Mouse (Mus musculus) lung, postnatal 0 days (tissue): ENCODE measurements around the gene Armc12. TPM values are rescaled to one million over a fixed set of nuclear protein-coding genes. Genes with fewer than 3 reads are reported as not detected.

Source experiments
- ATAC-seq: fragments of 200-750 bp; cut with Nextera tagmentation; 2 replicates; pipeline ENCODE4 v1.8.0; 2017; ENCODE audit warnings: moderate library complexity
- DNase-seq: peaks from one replicate; pipeline ENCODE4 v3.0.0-alpha.2; 2016; ENCODE audit warnings: low spot score
- H3K27ac ChIP-seq: fragments of 300-500 bp; sonication (generic); 2 replicates; pipeline ENCODE4 v1.5.1; 2014; ENCODE audit warnings: antibody characterized with exemption, mild to moderate bottlenecking, low read length, mixed read lengths
- H3K27me3 ChIP-seq: fragments of 300-500 bp; sonication (generic); replicated peaks from 2 replicates; pipeline ENCODE4 v1.6.1; 2014; ENCODE audit warnings: low read length, mixed read lengths; ENCODE audit not compliant: insufficient read depth
- H3K36me3 ChIP-seq: fragments of 300-500 bp; sonication (generic); 2 replicates; pipeline ENCODE4 v1.6.1; 2014; ENCODE audit warnings: low read length, mixed read lengths; ENCODE audit not compliant: insufficient read depth
- H3K4me1 ChIP-seq: fragments of 300-500 bp; sonication (generic); 2 replicates; pipeline ENCODE4 v1.6.1; 2014; ENCODE audit warnings: antibody characterized with exemption, low read depth, low read length, mixed read lengths; ENCODE audit not compliant: insufficient read depth
- H3K4me2 ChIP-seq: fragments of 300-500 bp; sonication (generic); replicated peaks from 2 replicates; pipeline ENCODE4 v1.6.1; 2014; ENCODE audit warnings: low read depth, mild to moderate bottlenecking, low read length, moderate library complexity, mixed read lengths
- H3K4me3 ChIP-seq: fragments of 300-500 bp; sonication (generic); 2 replicates; pipeline ENCODE4 v1.5.1; 2014; ENCODE audit warnings: low read depth, low read length
- H3K9ac ChIP-seq: fragments of 300-500 bp; sonication (generic); replicated peaks from 2 replicates; pipeline ENCODE4 v1.6.1; 2014; ENCODE audit warnings: low read depth, mild to moderate bottlenecking
- H3K9me3 ChIP-seq: fragments of 300-500 bp; sonication (generic); 2 replicates; pipeline ENCODE4 v1.6.1; 2016; ENCODE audit warnings: low read length, mixed read lengths
- CTCF ChIP-seq: IDR thresholded peaks from 2 replicates; pipeline ENCODE4 v1.5.1; 2016; ENCODE audit warnings: antibody characterized with exemption, mild to moderate bottlenecking
- EP300 ChIP-seq: IDR thresholded peaks from 2 replicates; pipeline ENCODE4 v1.6.1; 2016; ENCODE audit warnings: antibody characterized with exemption, mild to moderate bottlenecking, control low read depth
- WGBS: fragments of 180-500 bp; shearing (Covaris S2); extraction: QIAGEN DNeasy Blood & Tissue Kit; methylation state at CpG from one replicate; pipeline ENCODE4 v1.1.7; 2014; 5-methylcytosine and 5-hydroxymethylcytosine counted together
- microRNA-seq: library from miRNA; unstranded; fragments of <30 nt; microRNA quantifications from one replicate; pipeline ENCODE4, GENCODE M21; 2016
- polyA plus RNA-seq: library from polyadenylated mRNA; unstranded; fragments of >200 nt; fragmentation: Nextera tagmentation; extraction: Ambion mirVana; gene quantifications from 2 replicates; pipeline ENCODE4 v1.2.1, GENCODE M21; 2015

Armc12 gene
- polyA plus RNA-seq, 1 experiment from 2014 or later, result not detected

DNA sequence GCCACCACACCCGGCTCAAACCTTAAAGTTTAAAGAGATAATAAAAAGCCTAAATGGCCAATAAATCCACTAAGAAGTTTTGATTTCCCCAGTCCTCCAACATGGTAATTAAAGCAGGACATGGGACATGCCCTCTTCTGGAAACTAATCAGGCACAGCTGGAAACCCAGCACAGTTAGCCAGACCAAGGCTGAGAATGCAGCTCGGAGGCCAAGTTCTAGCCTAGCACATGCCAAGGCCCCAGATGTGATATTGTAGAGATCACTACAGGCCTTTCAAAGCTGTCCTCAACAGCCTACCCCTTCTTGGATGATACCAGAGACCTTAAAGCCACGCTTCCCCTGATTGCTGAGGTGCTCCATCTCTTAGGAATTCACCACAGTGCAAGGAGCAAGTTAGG is 55.9 kb downstream of the Armc12 start:
- Histone ChIP-seq H3K9me3 (no peaks in the 10 kb centered on the region), H3K4me1 (no peaks in the 10 kb centered on the region), H3K4me3 (no peak overlapping the region), H3K4me2 (no peak overlapping the region), H3K27me3 (no peaks in the 10 kb centered on the region), H3K9ac (no peak overlapping the region), H3K36me3 (peaks cover 11% of the 10 kb centered on the region), H3K27ac (no peak overlapping the region)
- DNase-seq (no peak), ATAC-seq (peak; percentile 40; the same call in 1 of the 2 replicates)
- 77% methylated on average over 3 of the region's 3 CpGs for WGBS
- TF ChIP-seq CTCF, result no peak
- no peak for TF ChIP-seq EP300

GRCm38 (mm10) chr17:28588591-28588990 is 58.0 kb downstream of the Armc12 start:
- no peak for TF ChIP-seq CTCF
- TF ChIP-seq EP300, result no peak
- 74% methylated on average over 2 of the region's 2 CpGs for WGBS
- H3K4me2 ChIP-seq, result no peak overlapping the region
- no peak for DNase-seq
- no peaks in the 10 kb centered on the region for H3K4me1 ChIP-seq
- ATAC-seq, result no peak
- H3K27me3 ChIP-seq, result no peaks in the 10 kb centered on the region
- no peak overlapping the region for H3K27ac ChIP-seq
- H3K9ac ChIP-seq, result no peak overlapping the region
- no peak overlapping the region for H3K4me3 ChIP-seq
- H3K36me3 ChIP-seq, result peaks cover 19% of the 10 kb centered on the region
- H3K9me3 ChIP-seq, result no peaks in the 10 kb centered on the region

Small RNAs within 50 kb of the gene (microRNA-seq; reads per million reads assigned to microRNA genes)
- not detected for gene Gm25195
- not detected for gene Mir6969

Other genes with a start within 250 kb of the Armc12 start
- 21.8 and 24.3 TPM in 2 replicates for gene Fance, start 217.3 kb upstream of the Armc12 start, polyA plus RNA-seq
- 446 and 458 TPM in 2 replicates for gene Rpl10a, start 202.3 kb upstream of the Armc12 start, polyA plus RNA-seq
- 9.7 and 11.4 TPM in 2 replicates for gene Tead3, start 180.0 kb upstream of the Armc12 start, polyA plus RNA-seq
- gene Tulp1, start 165.6 kb upstream of the Armc12 start, polyA plus RNA-seq, result 18.1 and 22.7 TPM in 2 replicates
- 15.8 and 26.9 TPM in 2 replicates for gene Fkbp5, start 13.3 kb upstream of the Armc12 start, polyA plus RNA-seq
- not detected in 2 replicates for gene Clpsl2, start 18.6 kb downstream of the Armc12 start, polyA plus RNA-seq
- 0.32 and 0.42 TPM in 2 replicates for gene Clps, start 30.0 kb downstream of the Armc12 start, polyA plus RNA-seq
- gene Lhfpl5, start 44.8 kb downstream of the Armc12 start, polyA plus RNA-seq, result 0.07 and 0.25 TPM in 2 replicates
- 37.1 and 41.9 TPM in 2 replicates for gene Srpk1, start 91.9 kb downstream of the Armc12 start, polyA plus RNA-seq
- gene Slc26a8, start 159.4 kb downstream of the Armc12 start, polyA plus RNA-seq, result 0.60 and 0.68 TPM in 2 replicates
- gene Mapk14, start 160.5 kb downstream of the Armc12 start, polyA plus RNA-seq, result 31.9 and 34.0 TPM in 2 replicates
- gene AC170998.1, start 195.3 kb downstream of the Armc12 start, polyA plus RNA-seq, result 2.0 and 2.4 TPM in 2 replicates
- gene Mapk13, start 238.5 kb downstream of the Armc12 start, polyA plus RNA-seq, result 46.7 and 46.9 TPM in 2 replicates